Mouse (Mus musculus) small intestine, adult 2 months (tissue): Measurements from ENCODE around the gene 4931423N10Rik. TPM values are rescaled to one million over a fixed set of nuclear protein-coding genes. Genes with fewer than 3 reads are reported as not detected.
"Not testable (repeated sequence)": the region's sequence is repeated elsewhere in the genome, so short reads cannot be mapped to it uniquely, and the experiment has no call there.

ENCODE experiments used
- H3K27ac ChIP-seq: fragments of 200-500 bp; 2 replicates; pipeline ENCODE4 v1.5.1; 2012; ENCODE audit warnings: low read depth, low read length, control low read depth, inconsistent platforms; ENCODE audit not compliant: insufficient read depth
- H3K27me3 ChIP-seq: fragments of 200-500 bp; 2 replicates; pipeline ENCODE4 v1.6.1; 2012; ENCODE audit warnings: mild to moderate bottlenecking, moderate library complexity, low read length, inconsistent platforms; ENCODE audit not compliant: control insufficient read depth, insufficient read depth
- H3K36me3 ChIP-seq: fragments of 200-500 bp; 2 replicates; pipeline ENCODE4 v1.6.1; 2012; ENCODE audit warnings: mild to moderate bottlenecking, low read length, control low read depth, inconsistent platforms; ENCODE audit not compliant: control insufficient read depth, insufficient read depth
- H3K4me1 ChIP-seq: fragments of 200-500 bp; 2 replicates; pipeline ENCODE4 v1.6.1; 2012; ENCODE audit warnings: low read length, inconsistent platforms, mixed read lengths; ENCODE audit not compliant: control insufficient read depth, insufficient read depth, insufficient read length
- H3K4me3 ChIP-seq: fragments of 200-500 bp; 2 replicates; pipeline ENCODE4 v1.5.1; 2012; ENCODE audit warnings: low read depth, mild to moderate bottlenecking, control low read depth, inconsistent platforms, low read length, moderate library complexity
- CTCF ChIP-seq: fragments of 200-500 bp; IDR thresholded peaks from 2 replicates; pipeline ENCODE4 v1.5.1; 2012; ENCODE audit warnings: low read depth, mild to moderate bottlenecking, control low read depth, inconsistent platforms, low read length, moderate library complexity, mixed read lengths; ENCODE audit not compliant: insufficient replicate concordance, insufficient read length; ENCODE audit errors: extremely low read depth
- POLR2A ChIP-seq: fragments of 200-500 bp; IDR thresholded peaks from 2 replicates; pipeline ENCODE4 v1.6.1; 2012; ENCODE audit warnings: low read depth, mild to moderate bottlenecking, control low read depth, inconsistent platforms, low read length, moderate library complexity
- WGBS: fragments of 180-500 bp; shearing (Covaris S2); methylation state at CpG from one replicate; pipeline ENCODE4 v1.1.7; 2018; 5-methylcytosine and 5-hydroxymethylcytosine counted together
- polyA plus RNA-seq: library from polyadenylated mRNA; depleted of rRNA; stranded (reverse); fragments of >200 nt; gene quantifications from 2 replicates; pipeline ENCODE4 v1.2.3, GENCODE M21; 2012; rRNA removed

Gene 4931423N10Rik
- polyA plus RNA-seq, 1 experiment: not detected

GRCm38 (mm10) chr2:23228463-23228862 lies 21.2 kb downstream of the 4931423N10Rik start:
- WGBS: 75% methylated on average over 2 of the region's 2 CpGs
- no peak overlapping the region for H3K27ac ChIP-seq
- H3K4me3 ChIP-seq: no peak overlapping the region
- TF ChIP-seq CTCF (no peak), POLR2A (no peak)
- H3K27me3 ChIP-seq: no peaks in the 10 kb centered on the region
- H3K36me3 ChIP-seq: no peaks in the 10 kb centered on the region
- H3K4me1 ChIP-seq: no peaks in the 10 kb centered on the region

- Histone ChIP-seq H3K27me3 (peaks cover 4% of the 10 kb centered on the region), H3K4me3 (no peak overlapping the region), H3K36me3 (no peaks in the 10 kb centered on the region), H3K4me1 (no peaks in the 10 kb centered on the region), H3K27ac (no peak overlapping the region)
- WGBS: 2% methylated on average over 39 of the region's 50 CpGs
- TF ChIP-seq CTCF (no peak), POLR2A (no peak)
Measured at GRCm38 (mm10) chr2:23234065-23234773, 26.9 kb downstream of the 4931423N10Rik start.

- H3K27ac ChIP-seq, H3K36me3 ChIP-seq, H3K4me1 ChIP-seq, H3K27me3 ChIP-seq, H3K4me3 ChIP-seq: not testable (repeated sequence)
- whole genome bisulfite sequencing: 45% methylated on average over 19 of the region's 19 CpGs
Measured at GRCm38 (mm10) chr2:23290991-23291390, 83.7 kb downstream of the 4931423N10Rik start.

GRCm38 (mm10) chr2:23314869-23315268 lies 107.6 kb downstream of the 4931423N10Rik start:
- Histone ChIP-seq H3K36me3 (no peaks in the 10 kb centered on the region), H3K4me1 (no peaks in the 10 kb centered on the region), H3K27me3 (no peaks in the 10 kb centered on the region), H3K27ac (no peak overlapping the region), H3K4me3 (no peak overlapping the region)
- 4% methylated on average over 1 of the region's 1 CpGs for WGBS
- TF ChIP-seq CTCF (no peak), POLR2A (no peak)

Other genes starting within 250 kb of the 4931423N10Rik start
- gene Abi1, start 167.2 kb upstream of the 4931423N10Rik start, polyA plus RNA-seq: 56.2 and 118 TPM in 2 replicates
- gene Acbd5, start 139.3 kb upstream of the 4931423N10Rik start, polyA plus RNA-seq: 4.3 and 7.8 TPM in 2 replicates
- 0.09 and 0.37 TPM in 2 replicates for gene Mastl, start 51.5 kb upstream of the 4931423N10Rik start, polyA plus RNA-seq
- gene Yme1l1, start 51.1 kb upstream of the 4931423N10Rik start, polyA plus RNA-seq: 0.53 and 0.85 TPM in 2 replicates
- 0.08 TPM in 1 of 2 replicates, not detected in the other for gene Nxph2, start 113.8 kb downstream of the 4931423N10Rik start, polyA plus RNA-seq